Mouse (Mus musculus): ENCODE data around the gene Gm11032.
A peak's percentile ranks its signal among the peaks of the same experiment; 100 is the strongest.
"Not testable (repeated sequence)": the region's sequence is repeated elsewhere in the genome, so short reads cannot be mapped to it uniquely, and the experiment has no call there.

The Gm11032 gene

DNA sequence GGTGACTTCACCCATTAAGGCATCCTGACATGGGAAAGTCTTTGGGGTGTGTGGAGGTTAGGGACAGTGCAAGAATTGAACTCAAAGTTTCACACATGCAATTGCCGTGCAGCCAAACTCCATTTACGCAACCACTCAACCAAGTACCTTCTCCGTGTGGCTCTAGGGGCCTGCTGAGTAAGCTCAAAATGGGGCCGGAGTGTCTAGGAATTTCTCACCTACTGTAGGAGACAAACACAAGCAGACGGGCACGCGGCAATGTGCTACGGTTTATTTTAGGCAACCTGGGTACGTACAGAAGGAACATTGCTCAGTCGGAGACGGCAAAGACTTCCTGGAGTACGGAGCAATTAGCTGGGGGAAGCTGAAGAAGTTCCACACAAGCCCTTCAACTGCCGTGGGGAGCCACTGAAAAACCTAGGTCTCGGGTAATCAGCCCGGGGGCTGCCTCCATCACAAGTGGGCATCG is at the start of gene Gm11032:
Gm11032 (plus strand) TSS at position 51 of the 469 bp plus-strand sequence.
- DNase-seq (ENCODE audit: low spot score in 2 of 2), result no peak

GRCm38 (mm10) chr11:4571491-4571901 is 48.4 kb upstream of the Gm11032 start:
- no peak for DNase-seq (ENCODE audit: low spot score in 2 of 2)

DNA sequence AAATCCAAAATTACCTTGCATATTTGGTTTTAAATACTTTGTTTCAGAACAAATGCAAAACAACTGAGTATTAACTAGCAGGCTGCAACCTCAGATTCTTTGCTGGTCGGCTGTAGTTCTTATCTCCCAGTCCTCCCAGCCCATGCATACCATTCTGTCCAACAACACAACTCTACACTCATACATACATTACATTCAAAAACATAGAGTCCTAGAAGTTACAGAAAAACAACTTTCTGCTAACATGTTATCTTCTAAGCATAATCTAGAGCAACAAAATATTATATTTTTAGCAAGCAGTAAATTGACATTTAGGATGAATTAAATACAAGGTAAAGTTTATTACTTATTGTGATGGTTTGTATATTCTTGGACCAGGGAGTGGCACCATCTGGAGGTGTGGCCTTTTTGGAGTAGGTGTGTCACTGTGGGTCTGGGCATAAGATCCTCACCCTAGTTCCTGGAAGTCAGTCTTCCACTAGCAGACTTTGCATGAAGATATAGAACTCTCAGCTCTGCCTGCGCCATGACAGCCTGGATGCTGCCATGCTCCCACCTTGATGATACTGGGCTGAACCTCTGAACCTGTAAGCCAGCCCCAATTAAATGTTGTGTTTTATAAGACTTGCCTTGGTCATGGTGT is 43.7 kb upstream of the Gm11032 start:
- not testable (repeated sequence) for DNase-seq (ENCODE audit: low spot score in 2 of 2)

GRCm38 (mm10) chr11:4577079-4577478 is 42.8 kb upstream of the Gm11032 start:
- no peak for DNase-seq (ENCODE audit: low spot score in 2 of 2)

DNA sequence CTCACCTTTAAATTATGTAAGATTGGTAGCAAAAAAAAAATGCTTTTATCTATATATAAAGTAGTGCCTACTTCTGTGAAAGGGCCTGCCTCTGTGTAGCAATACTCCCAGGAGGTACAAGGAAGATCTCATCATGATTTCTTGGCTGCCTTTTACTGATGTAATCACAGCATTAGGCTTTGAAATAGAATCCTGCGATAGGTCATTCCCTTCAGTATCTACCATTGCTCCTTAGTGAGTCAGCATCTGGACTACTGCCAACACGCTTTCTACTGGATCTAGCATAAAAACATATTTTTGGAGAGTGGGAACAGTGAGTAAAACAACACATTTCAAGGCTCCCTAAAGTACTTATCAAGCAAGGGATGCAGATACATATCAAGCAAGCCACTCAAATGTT is 41.2 kb upstream of the Gm11032 start:
- peak; percentile 40 to 76 for DNase-seq (ENCODE audit: low spot score in 2 of 2)

GRCm38 (mm10) chr11:4591811-4592210 is 28.1 kb upstream of the Gm11032 start:
- no peak for DNase-seq (ENCODE audit: low spot score in 2 of 2)

DNA sequence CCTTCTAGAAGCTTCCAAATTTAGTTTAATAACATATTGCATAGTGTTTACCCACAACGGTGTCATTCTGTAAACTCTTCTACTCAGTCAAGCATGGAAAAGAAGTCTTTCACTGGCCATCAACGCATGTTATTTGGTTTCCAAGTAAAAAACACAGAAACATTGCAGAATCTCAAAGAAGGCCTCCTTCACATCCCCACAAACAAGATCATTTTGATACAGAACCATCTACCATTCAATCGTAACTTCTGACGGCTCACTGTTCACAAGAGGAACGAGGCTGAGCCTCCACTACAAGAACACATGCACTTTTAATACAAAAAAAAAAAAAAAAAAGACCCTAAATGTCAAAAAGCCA is 26.4 kb upstream of the Gm11032 start:
- no peak for DNase-seq (ENCODE audit: low spot score in 2 of 2)

DNA sequence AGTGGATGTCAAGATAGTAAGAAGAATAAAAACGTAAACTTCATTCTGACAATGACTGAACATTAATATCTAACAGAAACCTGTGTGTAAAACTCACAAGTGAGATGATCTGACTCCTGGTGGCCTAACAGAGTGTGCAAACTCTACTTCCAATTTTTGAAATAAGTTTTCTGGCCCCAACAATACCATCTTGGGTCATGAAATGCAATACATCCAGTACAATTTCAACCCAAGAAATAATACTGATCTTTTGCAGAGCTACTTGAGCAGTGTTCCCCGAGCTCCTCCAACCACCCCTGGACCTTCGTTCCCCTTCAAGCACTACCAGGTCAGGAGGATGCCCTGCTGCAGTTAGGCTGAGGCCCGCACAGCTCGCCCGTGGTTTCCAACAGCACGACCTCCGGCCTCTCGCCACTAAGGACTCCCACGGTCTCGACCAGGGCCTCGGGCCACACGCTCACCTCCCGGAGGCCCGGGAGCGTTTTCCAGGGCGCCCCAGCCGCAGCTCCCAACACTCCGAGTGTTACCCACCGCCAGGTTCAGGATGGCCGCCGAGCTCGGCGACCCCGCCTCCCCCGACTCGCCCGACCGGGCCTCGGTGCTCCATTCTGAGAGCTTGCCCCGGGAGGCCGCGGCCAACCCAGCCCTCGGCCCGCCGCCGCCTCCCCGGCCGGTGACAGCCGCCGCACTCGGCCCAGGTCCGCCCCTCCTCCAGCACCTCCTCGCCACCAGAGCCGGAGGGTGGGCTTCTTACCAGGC is 25.8 kb upstream of the Gm11032 start:
- peak; percentile 33 to 44 for DNase-seq (ENCODE audit: low spot score in 2 of 2)

DNA sequence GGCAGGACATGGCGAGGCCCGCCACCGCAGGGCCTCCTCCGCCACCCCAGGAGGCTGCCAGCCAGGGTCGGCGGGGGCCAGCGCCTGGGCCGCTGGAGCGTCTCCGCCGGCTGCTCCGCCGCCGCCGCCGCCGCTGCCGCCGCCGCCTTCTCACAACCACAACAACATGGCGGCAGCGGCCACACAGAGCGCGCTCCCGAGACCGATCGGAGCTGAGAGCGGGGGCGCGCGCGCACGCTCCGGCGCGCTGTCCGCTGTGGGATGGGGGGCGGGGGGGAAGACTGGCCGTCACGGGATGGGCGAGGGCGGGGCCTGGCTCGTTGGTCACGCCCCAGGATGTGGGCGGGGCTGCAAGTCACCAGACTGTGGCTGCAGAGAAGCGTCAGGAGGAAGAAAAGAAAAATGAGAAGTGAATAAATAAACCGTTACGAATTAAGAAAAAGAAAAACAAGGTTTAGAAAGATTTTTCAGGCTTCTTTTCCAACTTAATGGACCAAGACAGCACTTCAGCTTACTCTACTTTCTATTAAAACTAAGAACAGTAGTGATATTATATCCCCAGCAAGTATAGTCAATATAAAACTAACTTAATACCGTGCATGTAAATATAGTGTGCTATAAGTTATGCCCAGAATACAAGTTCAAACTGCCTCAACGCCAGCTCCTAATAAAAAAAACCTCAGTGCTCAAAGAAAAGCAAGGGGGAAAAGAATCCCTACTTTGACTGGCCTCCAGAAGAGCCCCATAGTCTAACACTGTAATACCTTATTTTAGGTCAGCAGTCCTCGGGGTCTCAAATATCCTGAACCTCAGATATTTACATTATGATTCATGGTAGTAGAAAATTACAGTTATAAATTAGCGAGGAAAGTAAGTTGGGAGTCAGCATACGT is 25.0 kb upstream of the Gm11032 start, which contains the start of gene Mtmr3:
Mtmr3 (minus strand) TSS at position 256 of the 893 bp plus-strand sequence.
- DNase-seq (ENCODE audit: low spot score in 2 of 2), result peak; percentile 91 to 95

DNA sequence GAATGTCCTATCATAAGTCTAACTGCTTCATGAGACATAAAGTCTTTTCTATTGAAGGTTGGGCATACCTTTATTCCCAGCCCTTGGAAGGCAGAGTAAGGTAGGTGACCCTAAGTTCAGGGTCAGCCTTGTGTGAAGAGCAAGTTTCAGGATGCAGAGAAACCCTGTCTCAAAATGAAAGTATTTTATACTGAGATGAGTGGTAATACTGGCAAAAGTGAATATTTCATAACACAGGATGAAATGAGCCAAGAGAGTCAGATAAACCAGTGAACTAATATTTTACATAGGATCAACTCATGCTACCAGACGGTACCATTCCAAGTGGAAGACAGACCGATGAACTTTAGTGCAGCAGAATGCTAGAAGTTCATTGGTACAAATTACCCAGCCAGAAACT is 21.5 kb upstream of the Gm11032 start:
- DNase-seq (ENCODE audit: low spot score in 2 of 2), result no peak

DNA sequence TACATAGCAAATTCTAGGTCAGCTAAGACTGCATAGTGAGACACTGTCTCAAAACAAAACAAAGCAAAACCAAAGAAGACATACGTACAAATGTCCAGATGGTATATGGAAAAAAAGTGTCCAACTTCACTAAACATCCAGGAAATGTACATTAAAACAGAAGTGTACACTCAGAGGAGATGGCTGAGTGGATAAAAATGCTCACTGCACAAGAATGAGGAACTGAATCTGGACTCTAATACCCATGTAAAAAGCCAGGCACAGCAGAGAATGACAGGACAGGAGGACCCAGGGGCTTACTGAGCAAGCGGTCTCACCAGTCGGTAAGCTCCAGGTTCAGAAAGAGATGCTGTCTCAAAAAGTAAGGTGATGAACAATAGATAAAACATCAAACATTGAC is 20.0 kb upstream of the Gm11032 start:
- no peak for DNase-seq (ENCODE audit: low spot score in 2 of 2)

GRCm38 (mm10) chr11:4601890-4602289 is 18.0 kb upstream of the Gm11032 start:
- no peak for DNase-seq (ENCODE audit: low spot score in 2 of 2)

DNA sequence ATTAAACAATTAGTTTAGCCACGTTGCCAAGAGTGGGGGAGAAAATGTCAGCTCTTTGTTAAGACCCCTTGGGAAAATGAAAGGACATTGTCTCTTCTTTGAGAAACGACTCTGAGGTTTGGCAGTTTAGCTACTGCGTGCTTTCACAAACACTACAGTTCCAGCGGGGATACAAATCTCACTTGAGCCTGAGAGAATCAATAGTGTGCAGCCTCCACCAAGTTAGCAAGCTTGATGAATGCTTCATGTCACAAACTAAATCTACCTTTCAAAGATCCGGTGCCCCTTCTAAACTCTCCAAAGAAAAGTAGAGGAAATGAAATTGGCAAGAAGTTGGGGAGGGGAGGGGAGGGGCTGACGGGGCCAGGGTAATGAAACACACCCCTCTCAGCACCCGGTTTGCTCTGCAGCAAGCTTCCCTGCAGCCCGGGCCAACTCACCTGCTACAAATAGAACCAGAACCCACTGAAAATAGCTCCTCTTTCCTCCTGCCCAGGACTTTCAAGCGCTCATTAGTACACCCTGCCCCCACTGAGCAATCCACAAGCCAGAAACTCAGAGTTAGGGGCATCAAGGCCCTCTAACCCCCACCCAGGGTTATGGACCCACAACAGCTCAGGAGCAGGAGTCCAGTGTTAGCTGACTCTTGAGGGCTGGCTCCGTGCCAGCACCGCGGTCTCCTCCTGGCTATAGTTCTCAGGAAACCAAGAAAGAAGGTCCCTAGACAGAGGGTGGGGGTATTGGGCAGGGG is 17.0 kb upstream of the Gm11032 start:
- no peak for DNase-seq (ENCODE audit: low spot score in 2 of 2)

DNA sequence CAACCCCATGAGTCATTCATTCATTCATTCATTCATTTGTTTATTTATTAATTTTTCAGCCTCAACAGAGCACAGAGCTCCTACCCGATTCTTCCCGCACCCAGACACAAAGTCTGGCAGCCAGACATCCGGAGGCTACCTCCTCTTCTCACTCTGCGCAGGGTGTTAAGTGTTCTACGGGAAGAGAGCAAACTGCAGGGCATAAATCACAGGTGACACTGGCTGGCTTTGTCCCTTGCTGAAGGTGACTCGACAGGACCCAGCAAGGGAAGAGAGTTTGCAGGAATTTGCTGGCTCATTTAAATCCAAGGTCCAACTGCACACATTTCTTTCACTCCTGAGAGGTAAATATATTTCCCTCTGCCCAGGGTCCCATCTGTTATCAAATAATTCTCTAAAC is 15.4 kb upstream of the Gm11032 start:
- no peak for DNase-seq (ENCODE audit: low spot score in 2 of 2)

DNA sequence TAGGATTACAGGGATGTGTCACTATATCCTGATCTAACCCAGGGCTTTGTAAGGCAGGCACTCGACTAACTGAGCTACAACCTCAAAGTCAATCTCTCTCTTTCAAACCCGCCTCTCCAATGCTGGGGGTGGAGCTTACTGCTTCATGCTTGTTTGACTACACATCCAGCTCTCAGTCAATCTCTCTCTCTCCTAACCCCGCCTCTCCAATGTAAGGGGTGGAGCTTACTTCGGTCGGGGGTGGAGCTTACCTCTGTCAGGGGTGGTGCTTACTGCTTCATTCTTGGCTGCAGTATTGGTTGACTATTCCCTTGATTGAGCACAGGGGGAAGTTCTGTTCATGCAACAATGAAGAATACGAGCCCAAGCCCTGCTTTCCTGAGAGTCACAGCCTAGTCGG is 14.5 kb upstream of the Gm11032 start:
- DNase-seq (ENCODE audit: low spot score in 2 of 2), result no peak

- no peak for DNase-seq (ENCODE audit: low spot score in 2 of 2)
These were observed 13.3 kb upstream of the Gm11032 start for GRCm38 (mm10) chr11:4606541-4606940.

- no peak for DNase-seq (ENCODE audit: low spot score in 2 of 2)
These were observed 8.0 kb upstream of the Gm11032 start for GRCm38 (mm10) chr11:4611904-4612303.

DNA sequence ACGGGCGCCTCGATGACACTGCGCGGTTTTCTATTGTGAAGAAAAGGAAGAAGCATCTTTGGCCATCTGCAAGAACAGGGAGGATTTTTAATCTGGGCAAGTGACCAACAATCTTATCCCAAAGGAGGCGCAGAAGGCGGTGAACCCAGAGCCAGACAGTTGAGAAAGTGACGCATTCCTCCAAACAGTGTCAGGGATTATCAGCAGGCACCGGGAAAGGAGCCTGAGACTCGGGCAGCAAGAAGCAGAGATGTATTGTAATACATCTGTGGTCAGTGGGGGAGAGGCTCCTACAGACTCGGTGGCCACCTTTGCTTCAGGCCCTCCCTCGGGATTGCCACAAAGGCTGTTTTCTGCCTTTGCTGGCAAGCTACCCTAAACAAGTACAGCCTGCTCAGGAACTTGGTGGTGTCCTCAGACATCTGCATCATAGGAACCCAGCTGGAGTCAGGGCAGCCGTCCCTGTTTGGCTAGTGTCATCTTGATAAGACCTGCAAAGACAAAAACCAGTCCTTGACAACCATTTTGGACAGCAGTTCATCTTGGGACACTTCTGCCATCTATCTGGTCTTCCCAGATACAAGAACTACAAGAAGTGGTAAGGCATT is 738 bp downstream of the Gm11032 start:
- DNase-seq (ENCODE audit: low spot score in 2 of 2), result peak in 1 of 2 experiments; percentile 44

GRCm38 (mm10) chr11:4621866-4622265 is 2.0 kb downstream of the Gm11032 start:
- DNase-seq (ENCODE audit: low spot score in 2 of 2), result no peak

DNA sequence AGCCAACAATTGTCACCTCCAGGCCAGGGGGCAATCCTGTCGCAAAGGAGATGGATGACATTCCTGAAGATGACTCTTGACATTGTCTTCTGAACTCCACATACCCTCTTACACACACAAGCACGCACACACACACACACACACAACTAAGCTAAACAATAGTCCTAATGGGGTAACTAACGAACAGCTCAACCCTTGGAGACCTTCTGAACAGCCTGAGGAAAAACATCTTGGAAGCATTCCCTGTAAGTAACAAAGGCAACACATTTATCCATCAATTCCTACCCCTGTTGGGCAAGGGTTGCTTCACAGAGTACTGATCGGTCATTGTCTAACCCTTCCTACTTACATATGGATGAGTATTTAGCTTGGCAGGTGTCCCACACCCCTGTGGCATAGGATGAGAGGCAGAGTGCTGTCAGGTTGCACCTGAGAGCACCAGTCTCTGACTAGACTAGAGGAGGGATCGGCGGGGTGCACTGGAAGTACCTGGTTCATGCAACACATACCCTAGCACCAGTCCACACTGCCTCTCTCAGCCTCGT is 2.6 kb downstream of the Gm11032 start:
- DNase-seq (ENCODE audit: low spot score in 2 of 2), result no peak

DNA sequence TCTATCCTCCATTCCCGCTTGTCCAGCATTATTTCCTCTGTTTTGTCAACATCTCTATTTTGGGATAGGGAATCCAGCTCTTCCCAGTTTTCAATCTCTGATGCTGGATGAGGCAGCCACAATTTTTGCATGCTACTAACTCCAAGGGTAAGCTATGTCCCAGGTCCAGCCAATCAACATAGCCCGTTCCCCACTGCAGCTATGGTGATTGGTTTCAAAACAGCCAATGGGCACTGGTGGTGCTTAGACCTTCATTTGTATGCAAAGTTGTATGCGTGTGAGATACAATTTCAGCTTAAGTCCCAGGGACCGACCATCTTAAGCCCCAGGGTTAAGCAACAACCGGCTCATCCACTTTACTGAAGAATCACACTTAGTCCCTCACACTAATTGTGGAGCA is 3.1 kb downstream of the Gm11032 start:
- DNase-seq (ENCODE audit: low spot score in 2 of 2), result no peak
